Mouse (Mus musculus): ENCODE results near the gene Suox. TPM values are rescaled to one million over a fixed set of nuclear protein-coding genes. Genes with fewer than 3 reads are reported as not detected.

Suox gene
- polyA plus RNA-seq, 1 experiment from 2014 or later, result 10.4 TPM

DNA sequence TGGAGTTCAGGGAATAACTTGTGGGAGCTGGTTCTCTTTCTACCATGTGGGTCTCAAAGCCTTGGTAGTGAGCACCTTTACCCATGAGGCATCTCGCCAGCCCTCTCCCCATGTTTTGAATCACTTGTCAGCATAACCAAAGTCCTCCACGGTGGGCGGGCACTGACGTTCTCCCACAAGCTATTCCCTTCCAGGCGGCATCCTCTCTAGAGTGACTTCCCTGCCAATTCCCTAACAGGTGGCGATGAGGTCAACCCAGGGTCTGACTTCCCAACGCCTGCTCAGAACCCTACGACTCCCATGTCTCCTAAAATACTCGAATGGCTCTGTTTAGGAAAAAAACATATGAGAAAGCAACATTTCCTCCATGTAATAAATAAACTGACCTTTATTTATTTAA lies 16.0 kb downstream of the Suox start:
- Histone ChIP-seq H3K4me3 (replicated peaks) (no peak overlapping the region), H3K9me3 (no peaks in the 10 kb centered on the region), H3K27me3 (no peaks in the 10 kb centered on the region), H3K27ac (no peak overlapping the region), H3K36me3 (replicated peaks) (no peaks in the 10 kb centered on the region), H3K9ac (no peak overlapping the region), H3K4me1 (no peaks in the 10 kb centered on the region), H3K4me2 (no peak overlapping the region)
- WGBS, result 68% methylated on average over 9 of the region's 9 CpGs
- ATAC-seq (ENCODE audit: low FRiP score), result no peak

DNA sequence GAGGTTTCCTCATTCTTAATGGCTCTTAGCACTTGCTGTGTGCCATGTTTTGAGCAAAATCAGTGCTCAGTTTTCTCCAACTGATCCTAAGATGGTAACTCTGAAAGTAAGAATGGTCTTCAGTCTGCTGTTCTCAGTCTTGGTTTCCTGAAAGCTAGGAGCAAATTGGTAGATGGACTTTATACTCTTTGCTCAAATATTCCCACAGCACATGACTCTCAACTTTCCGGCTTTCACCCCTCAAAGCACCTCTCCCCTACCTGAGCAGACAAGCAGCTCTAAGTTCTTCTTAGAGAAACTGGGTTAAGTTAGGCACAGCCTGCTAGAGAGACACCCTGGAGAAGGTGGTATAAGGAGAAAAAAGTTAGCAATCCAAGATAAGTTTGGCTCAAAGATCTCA lies 17.1 kb downstream of the Suox start:
- WGBS, result 91% methylated on average over 1 of the region's 1 CpGs
- no peak overlapping the region for H3K27ac ChIP-seq
- no peak for ATAC-seq (ENCODE audit: low FRiP score)
- H3K9ac ChIP-seq, result no peak overlapping the region
- H3K4me2 ChIP-seq, result no peak overlapping the region
- H3K36me3 ChIP-seq (replicated peaks), result no peaks in the 10 kb centered on the region
- no peaks in the 10 kb centered on the region for H3K9me3 ChIP-seq
- H3K27me3 ChIP-seq, result no peaks in the 10 kb centered on the region
- no peak overlapping the region for H3K4me3 ChIP-seq (replicated peaks)
- no peaks in the 10 kb centered on the region for H3K4me1 ChIP-seq

DNA sequence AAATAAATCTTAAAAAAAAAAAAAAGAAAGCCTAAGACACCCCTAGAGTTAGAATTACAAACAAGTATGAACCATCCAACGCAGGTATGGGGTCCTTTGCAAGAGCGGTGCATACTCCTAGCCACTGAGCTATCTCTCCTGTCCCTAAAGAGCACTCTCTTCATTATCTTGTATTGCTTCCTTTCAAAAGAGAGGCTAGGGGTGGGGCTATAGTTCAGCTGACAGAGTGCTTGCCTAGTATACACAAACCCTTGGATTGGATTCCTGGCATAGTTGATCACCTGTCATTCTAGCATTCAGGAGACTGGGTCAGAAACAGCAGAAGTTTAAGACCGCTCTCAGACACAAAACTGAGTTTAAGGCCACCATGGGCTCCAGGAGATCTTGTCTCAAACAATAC lies 18.6 kb downstream of the Suox start:
- Histone ChIP-seq H3K27ac (no peak overlapping the region), H3K9me3 (no peaks in the 10 kb centered on the region), H3K27me3 (no peaks in the 10 kb centered on the region), H3K4me1 (no peaks in the 10 kb centered on the region), H3K36me3 (replicated peaks) (no peaks in the 10 kb centered on the region), H3K4me2 (no peak overlapping the region), H3K9ac (no peak overlapping the region), H3K4me3 (replicated peaks) (no peak overlapping the region)
- ATAC-seq (ENCODE audit: low FRiP score), result no peak
- 91% methylated on average over 3 of the region's 3 CpGs for WGBS

DNA sequence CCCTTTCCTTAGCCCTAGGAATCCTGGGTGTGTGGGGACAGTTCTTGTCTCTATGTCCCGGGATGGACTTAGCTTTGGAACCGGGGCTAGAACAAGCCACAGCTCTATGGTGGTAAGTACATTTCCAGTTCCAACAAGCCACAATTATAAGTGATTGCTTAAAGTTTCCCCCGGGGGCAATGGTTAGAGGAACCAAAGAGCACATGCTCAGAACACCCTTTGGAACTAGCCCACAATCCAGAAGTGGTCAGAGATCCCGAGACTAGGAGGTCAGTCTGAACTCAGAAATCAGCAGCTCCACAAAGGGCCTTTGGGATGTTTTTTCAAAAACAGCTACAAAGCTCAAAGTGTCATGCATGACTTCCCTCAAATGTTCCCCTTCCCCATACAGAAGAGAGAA lies 20.0 kb downstream of the Suox start:
- no peak overlapping the region for H3K27ac ChIP-seq
- H3K27me3 ChIP-seq, result no peaks in the 10 kb centered on the region
- no peaks in the 10 kb centered on the region for H3K36me3 ChIP-seq (replicated peaks)
- WGBS, result 68% methylated on average over 4 of the region's 4 CpGs
- H3K4me3 ChIP-seq (replicated peaks), result no peak overlapping the region
- no peak overlapping the region for H3K4me2 ChIP-seq
- no peaks in the 10 kb centered on the region for H3K4me1 ChIP-seq
- no peak for ATAC-seq (ENCODE audit: low FRiP score)
- no peaks in the 10 kb centered on the region for H3K9me3 ChIP-seq
- H3K9ac ChIP-seq, result no peak overlapping the region

DNA sequence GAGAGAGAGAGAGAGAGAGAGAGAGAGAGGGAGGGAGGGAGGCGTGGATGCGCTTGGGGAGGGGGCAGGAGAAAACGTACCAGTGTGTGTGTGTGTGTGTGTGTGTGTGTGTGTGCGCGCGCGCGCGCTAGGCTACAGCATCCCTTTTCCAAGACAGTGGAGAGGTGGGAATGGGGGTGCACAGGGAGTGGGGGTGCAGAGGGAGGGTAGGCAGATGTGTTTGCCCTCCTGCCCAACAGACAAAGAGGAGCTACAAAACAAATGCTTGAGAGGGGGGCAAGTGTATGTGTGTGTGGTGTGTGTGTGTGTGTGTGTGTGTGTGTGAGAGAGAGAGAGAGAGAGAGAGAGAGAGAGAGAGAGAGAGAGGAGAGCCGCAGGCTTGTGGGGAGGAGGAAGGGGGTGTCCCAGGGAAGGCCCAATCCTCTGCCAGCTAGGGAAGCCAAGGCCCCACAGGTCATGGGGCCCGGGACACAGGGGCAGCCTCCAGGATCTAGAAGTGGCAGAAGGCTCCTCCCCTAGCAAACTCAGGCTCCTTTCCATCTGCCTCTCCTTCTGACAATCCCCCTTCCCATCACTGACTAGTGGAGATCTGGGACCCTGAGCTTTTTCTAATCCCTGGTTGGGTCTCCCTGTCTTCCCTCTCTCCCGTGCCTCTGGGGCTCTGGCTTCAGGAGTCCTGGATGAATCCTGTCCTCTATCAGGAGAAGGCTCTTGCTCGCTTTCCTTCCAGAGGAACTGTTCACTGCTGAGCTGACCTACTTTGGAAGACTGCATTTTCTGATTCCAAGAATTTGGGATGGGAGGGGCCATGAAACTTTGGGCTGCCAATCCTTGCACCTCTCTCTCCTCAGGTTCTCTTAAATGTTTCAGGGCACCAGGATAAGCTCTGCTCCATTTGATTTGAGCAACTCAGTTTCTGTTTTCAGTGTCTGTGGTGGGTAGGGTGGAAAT lies 27.5 kb downstream of the Suox start:
- Histone ChIP-seq H3K9ac (peak overlapping the region; percentile 79), H3K4me3 (replicated peaks) (peak overlapping the region; percentile 57), H3K36me3 (replicated peaks) (peaks cover under 1% of the 10 kb centered on the region; the same call in 1 of the 2 replicates), H3K27me3 (0 out of 2 replicates have a peak, but pooled peaks cover 3% of the 10 kb centered on the region), H3K9me3 (no peaks in the 10 kb centered on the region), H3K4me1 (peaks cover 33% of the 10 kb centered on the region), H3K4me2 (peak overlapping the region; percentile 86), H3K27ac (peak overlapping the region; percentile 89)
- peak; percentile 83 for ATAC-seq (ENCODE audit: low FRiP score)
- 26% methylated on average over 2 of the region's 13 CpGs for WGBS

DNA sequence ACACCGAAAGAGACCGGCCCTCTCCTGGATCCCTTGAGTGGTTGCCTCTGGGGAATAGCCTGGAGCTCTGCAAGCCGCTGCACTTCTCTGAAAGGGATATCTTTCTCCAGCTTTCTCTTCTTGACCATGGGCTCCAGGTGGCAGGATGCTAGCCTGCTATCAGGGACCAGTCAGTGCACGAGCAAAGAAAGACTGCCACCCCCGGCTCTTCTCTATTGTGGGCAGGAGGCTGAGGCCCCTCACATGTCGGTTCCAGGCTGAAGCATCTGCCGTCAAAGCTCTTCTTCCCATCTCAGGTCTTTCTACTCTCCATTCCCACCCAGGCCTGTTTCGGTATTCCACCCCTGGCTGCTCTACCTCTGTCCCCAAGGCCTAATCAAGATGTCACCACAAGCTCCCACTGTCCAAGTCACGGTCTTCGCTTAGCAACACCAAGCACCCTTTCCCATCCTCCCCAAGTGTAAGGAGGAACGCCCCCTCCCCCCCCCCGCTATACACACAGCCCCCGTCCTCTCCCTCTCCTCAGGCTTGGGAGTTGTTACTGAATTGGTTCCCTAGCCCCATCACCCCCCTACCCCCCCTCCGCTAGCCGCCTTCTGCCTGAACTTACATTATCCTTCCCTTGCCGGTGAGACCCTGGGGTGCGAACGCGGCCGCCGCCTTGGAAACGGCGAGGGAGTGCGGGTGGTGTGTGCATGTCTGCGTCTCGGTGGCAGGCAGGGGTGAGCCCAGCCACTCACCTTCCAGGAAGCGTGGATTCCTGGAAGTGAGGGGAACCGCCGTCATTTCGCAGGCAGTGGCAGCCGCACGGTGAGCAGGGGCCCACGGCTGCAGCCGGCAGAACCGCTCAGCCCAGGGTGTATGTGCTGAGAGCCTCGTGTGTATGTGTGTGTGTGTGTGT lies 28.5 kb downstream of the Suox start, which contains the start of gene Ikzf4:
Ikzf4 (minus strand) TSS at position 881 of the 901 bp plus-strand sequence.
- H3K4me1 ChIP-seq, result peaks cover 33% of the 10 kb centered on the region
- 0 out of 2 replicates have a peak, but pooled peaks cover 3% of the 10 kb centered on the region for H3K27me3 ChIP-seq
- peak within 1 kb of the TSS; percentile 89 for H3K27ac ChIP-seq
- H3K36me3 ChIP-seq (replicated peaks), result peaks cover 11% of the 10 kb centered on the region
- H3K4me2 ChIP-seq, result peak within 1 kb of the TSS; percentile 86
- peak within 1 kb of the TSS; percentile 79 for H3K9ac ChIP-seq
- WGBS, result 2% methylated on average over 36 of the region's 36 CpGs
- peak; percentile 81 for ATAC-seq (ENCODE audit: low FRiP score)
- peak within 1 kb of the TSS; percentile 57 for H3K4me3 ChIP-seq (replicated peaks)
- no peaks in the 10 kb centered on the region for H3K9me3 ChIP-seq

DNA sequence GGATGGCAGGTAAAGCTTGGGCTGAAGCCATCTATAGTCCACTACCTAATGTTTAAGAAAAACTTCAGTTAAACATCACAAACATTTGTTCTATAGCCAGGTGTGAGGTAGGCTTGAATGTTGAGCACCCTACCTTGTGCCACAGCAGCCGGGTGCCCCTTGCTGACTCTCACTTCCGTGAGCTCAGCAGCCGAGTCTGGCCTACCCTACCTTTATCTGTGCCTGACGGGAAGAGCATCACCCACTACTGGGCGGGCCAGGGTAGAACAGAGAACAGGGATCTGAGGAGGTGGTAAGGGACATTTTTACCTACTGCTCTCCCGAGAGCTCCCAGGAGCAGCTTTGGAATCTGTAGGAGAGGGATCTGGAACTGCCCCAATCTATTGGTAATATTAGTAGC lies 31.1 kb downstream of the Suox start:
- ATAC-seq (ENCODE audit: low FRiP score), result no peak
- no peak overlapping the region for H3K4me2 ChIP-seq
- no peak overlapping the region for H3K4me3 ChIP-seq (replicated peaks)
- 81% methylated on average over 6 of the region's 6 CpGs for WGBS
- H3K9ac ChIP-seq, result no peak overlapping the region
- no peak overlapping the region for H3K27ac ChIP-seq
- H3K4me1 ChIP-seq, result peaks cover 33% of the 10 kb centered on the region
- H3K36me3 ChIP-seq (replicated peaks), result peaks cover 18% of the 10 kb centered on the region
- H3K9me3 ChIP-seq, result no peaks in the 10 kb centered on the region
- H3K27me3 ChIP-seq, result 0 out of 2 replicates have a peak, but pooled peaks cover 3% of the 10 kb centered on the region

DNA sequence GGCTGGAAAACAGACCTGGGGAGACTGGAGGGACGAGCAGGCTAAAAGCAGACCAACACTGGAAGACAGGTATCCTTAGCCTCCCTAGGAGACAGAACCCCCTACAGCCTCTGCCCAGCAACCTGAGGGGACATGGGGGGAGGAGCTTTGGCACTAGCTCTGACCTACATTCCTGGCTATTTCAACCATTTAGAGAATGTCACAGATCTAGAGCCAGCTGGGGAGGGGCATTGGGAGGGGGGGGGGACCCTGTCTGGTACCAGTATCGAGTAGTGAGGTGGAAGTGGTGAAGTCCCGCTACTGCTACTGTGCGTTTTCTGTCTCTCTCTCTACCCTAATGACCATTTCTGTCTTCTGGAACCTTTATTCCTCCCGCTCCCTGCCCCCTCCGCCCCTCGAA lies 32.0 kb downstream of the Suox start:
- Histone ChIP-seq H3K27ac (no peak overlapping the region), H3K36me3 (replicated peaks) (peaks cover 18% of the 10 kb centered on the region), H3K4me1 (peaks cover 36% of the 10 kb centered on the region), H3K4me2 (no peak overlapping the region), H3K4me3 (replicated peaks) (no peak overlapping the region), H3K27me3 (0 out of 2 replicates have a peak, but pooled peaks cover 3% of the 10 kb centered on the region), H3K9ac (no peak overlapping the region), H3K9me3 (no peaks in the 10 kb centered on the region)
- WGBS, result 80% methylated on average over 7 of the region's 7 CpGs
- no peak for ATAC-seq (ENCODE audit: low FRiP score)

DNA sequence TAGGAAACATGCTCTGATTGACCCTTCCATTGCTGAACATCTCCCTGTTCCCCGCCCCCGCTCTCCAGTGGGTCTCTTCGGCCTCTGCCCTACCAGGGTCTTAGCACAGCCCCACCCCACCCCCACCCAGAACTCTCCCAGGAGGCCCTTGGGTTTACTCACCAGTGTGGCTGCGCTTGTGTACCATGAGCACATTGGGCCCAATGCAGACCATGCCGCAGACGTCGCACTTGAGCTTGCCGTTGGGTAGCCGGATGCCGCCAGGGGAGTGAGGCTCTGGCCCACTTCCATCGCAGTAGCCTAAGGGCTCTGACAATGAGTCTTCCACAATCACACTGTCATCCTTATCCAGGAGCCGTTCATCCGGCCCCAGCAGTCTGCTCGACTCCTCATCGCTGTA lies 33.0 kb downstream of the Suox start:
- H3K4me2 ChIP-seq, result no peak overlapping the region
- ATAC-seq (ENCODE audit: low FRiP score), result no peak
- H3K36me3 ChIP-seq (replicated peaks), result peaks cover 22% of the 10 kb centered on the region
- 0 out of 2 replicates have a peak, but pooled peaks cover 3% of the 10 kb centered on the region for H3K27me3 ChIP-seq
- 98% methylated on average over 15 of the region's 15 CpGs for WGBS
- no peak overlapping the region for H3K27ac ChIP-seq
- H3K4me1 ChIP-seq, result peaks cover 29% of the 10 kb centered on the region
- no peak overlapping the region for H3K4me3 ChIP-seq (replicated peaks)
- no peak overlapping the region for H3K9ac ChIP-seq
- H3K9me3 ChIP-seq, result no peaks in the 10 kb centered on the region

DNA sequence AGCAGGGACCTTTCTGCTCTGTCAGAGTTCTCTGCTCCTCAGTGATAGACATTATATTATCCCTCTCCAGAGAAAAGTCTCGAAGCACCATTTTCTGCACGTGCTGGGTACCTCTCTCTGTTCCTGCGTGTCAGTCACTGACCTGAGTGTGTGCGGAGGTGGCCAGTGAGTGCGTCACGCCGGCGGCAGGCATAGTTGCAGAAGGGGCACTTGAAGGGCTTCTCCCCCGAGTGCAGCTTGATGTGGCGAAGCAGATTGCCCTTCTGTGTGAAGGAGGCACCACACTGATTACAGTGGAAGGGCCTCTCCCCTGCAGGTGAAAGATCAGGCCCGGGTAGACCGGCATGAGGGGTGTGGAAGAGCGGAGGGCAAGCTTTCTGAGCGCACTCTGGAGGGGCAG lies 33.9 kb downstream of the Suox start:
- H3K4me3 ChIP-seq (replicated peaks), result no peak overlapping the region

DNA sequence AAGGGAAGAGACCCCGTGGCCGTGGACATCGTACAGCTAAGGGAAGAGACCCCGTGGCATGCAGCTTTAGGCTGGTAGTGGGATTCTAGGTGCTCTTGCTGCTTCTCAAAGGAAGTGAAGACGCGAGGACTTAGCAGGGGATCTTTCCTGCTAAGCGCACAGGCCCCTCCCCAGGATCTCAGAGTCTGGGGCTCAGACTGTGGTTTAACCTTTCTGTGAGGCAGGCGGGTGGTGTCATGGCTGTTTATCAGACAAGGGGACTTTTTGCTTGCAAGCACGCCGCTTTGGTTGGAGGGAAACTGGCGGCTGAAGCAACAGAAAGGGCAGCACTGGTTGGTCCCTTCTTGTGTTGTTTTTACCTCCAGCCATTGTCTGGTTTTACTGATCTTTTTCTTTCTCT lies 36.9 kb downstream of the Suox start:
- Histone ChIP-seq H3K4me2 (0 out of 2 replicates have a peak overlapping the region, but pooled peaks have one; percentile 1), H3K27ac (no peak overlapping the region)

More for the DNA sequence above, 33.9 kb downstream of the Suox start:
- Histone ChIP-seq H3K4me2 (no peak overlapping the region), H3K27me3 (0 out of 2 replicates have a peak, but pooled peaks cover 3% of the 10 kb centered on the region), H3K27ac (no peak overlapping the region), H3K9ac (no peak overlapping the region), H3K9me3 (no peaks in the 10 kb centered on the region), H3K4me1 (peaks cover 23% of the 10 kb centered on the region), H3K36me3 (replicated peaks) (peaks cover 30% of the 10 kb centered on the region)
- ATAC-seq (ENCODE audit: low FRiP score), result no peak
- WGBS, result 88% methylated on average over 14 of the region's 14 CpGs

DNA sequence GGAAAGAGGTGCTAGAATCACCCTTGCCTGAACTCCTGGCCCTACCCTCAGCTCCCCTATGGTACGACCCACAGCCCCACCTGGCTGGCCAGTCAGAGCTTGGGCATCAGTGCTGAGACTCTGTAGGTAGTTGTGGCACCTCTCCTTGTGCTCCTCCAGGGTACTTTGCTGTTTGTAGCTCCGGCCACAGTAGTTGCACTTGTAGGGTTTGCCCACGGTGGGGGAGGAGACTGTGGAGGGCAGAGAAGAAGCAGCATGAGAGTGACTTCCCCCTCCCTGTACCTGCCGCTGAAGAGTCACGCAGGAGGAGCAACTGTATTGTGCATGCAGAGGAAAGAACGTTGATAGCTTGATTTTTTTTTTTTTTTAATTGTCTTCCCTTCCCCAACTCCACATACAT lies 37.3 kb downstream of the Suox start:
- H3K36me3 ChIP-seq (replicated peaks), result peaks cover 51% of the 10 kb centered on the region
- no peak for ATAC-seq (ENCODE audit: low FRiP score)
- no peak overlapping the region for H3K9ac ChIP-seq
- no peaks in the 10 kb centered on the region for H3K9me3 ChIP-seq
- 48% methylated on average over 6 of the region's 6 CpGs for WGBS
- no peaks in the 10 kb centered on the region for H3K27me3 ChIP-seq
- peaks cover 9% of the 10 kb centered on the region; the same call in 1 of the 2 replicates for H3K4me1 ChIP-seq
- no peak overlapping the region for H3K4me3 ChIP-seq (replicated peaks)
- H3K4me2 ChIP-seq, result no peak overlapping the region
- no peak overlapping the region for H3K27ac ChIP-seq

More for the DNA sequence above, 36.9 kb downstream of the Suox start:
- Histone ChIP-seq H3K36me3 (replicated peaks) (peaks cover 51% of the 10 kb centered on the region), H3K27me3 (no peaks in the 10 kb centered on the region), H3K4me1 (peaks cover 9% of the 10 kb centered on the region; the same call in 1 of the 2 replicates), H3K9ac (no peak overlapping the region), H3K9me3 (no peaks in the 10 kb centered on the region), H3K4me3 (replicated peaks) (no peak overlapping the region)
- 7% methylated on average over 11 of the region's 11 CpGs for WGBS
- ATAC-seq (ENCODE audit: low FRiP score), result no peak
